Mouse (Mus musculus) testis, postnatal 14 days (tissue): ENCODE data around the gene Apoh.
A peak's percentile ranks its signal among the peaks of the same experiment; 100 is the strongest.

Experiments
- DNase-seq: peaks from one replicate; pipeline ENCODE4 v3.0.0; 2021; ENCODE audit warnings: low spot score

Gene Apoh

DNA sequence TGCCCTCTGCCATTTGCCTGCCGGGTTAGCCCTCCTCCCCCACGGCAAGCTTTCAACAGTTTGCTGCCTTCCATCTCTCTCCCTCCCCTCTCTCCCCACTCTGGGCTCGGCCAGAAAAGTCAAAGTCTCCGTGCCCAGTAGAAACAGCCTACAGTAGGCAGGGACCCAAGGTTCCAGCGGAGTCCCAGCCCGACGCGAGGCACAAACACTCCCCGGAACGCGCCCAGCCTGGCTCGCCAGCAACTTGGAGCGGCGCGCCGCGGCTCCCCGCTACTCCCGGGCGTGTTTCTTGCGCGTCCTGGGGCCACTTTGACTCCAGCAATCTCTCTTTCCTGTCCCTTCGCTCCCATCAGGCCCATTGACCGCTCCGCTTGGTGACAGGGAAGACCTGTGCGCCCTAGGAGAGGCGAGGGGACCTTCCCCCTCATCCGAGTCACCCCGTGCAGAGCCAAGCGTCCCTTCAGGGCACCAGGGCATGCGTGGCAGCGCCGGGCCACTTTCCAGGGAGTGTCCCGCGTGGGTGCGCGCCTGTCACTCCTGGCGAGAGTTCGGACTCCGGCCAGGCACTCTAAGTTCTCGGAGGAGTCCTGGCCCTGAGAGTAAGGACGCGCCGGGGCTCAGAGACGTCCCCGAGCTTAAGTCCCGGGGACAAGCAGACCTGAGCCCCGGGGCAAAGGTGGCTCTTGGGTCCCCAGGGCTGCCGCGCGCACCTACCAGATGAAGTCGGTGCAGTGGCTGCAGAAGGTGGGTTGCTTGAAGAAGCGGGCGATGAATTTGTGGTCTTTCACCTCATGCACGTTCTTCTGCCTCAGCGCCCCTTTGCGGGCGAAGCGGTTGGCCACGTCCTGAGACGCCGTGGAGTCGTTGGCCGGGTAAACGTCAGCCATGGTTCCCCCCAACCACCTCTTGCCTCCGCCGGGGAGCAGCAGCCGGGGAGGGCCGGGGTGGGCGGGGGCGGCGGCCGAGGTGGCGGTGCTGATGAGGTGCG lies at the start of gene Apoh:
Gene Apoh, plus strand, starts transcription at position 574 of the 988 bp plus-strand sequence.
- peak; percentile 20 for DNase-seq

DNA sequence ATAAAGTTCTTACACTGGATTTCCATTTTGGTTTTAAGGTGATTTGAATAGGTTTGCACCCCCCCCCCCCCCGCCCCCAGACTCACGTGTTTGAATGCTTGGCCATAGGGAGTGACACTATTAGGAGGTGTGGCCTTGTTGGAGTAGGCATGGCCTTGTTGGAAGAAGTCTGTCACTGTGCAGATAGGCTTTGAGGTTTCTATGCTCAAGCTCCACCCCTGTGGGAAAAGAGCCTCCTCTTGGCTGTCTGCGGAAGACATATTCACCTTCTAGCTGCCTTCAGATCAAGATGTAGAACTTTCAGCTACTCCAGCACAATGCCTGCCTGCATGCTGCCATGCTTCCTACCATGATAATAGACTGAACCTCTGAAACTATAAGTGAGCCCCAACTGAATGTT lies 49.3 kb upstream of the Apoh start:
- no peak for DNase-seq

DNA sequence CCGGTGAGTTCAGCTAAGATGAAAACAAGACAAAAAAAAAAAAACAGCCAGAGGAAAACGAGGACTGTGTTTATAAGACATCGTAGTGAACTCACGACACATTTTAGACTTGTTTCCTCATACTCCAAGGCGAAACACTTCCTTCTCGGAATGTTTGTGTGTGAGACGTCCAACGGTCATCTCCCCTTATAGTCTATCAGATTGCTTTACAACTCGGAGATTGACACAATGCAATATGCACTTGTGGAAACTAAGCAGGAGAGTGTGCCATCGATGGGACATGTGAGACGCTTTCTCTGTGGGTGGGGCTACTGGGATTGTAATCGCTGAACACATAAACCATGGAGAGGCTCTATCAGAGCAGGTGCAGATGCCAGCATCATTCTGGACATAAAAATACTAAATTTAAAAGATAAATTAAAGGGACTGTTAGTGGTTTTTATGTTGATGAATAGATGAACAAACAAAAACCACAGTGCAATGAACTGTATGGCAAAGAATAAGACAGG lies 48.8 kb upstream of the Apoh start:
- no peak for DNase-seq

DNA sequence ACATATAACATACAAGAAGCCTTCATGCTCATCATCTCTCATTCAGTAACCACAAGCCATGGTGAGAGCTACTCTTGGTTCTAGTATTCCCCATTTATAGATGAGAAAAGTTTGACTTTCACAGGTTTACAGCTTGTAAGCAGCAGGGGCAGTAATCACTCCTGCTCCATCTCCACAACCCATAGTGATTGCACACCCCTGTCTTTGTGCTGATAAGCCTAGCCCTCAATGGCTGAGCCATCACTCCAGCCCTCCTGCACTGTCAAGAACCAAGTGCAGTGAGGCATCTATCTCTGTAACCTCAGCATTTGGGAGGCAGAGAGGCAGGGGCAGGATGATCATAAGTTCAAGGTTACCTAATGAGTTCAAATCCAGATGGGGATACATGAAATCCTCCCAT lies 47.8 kb upstream of the Apoh start:
- DNase-seq = no peak

DNA sequence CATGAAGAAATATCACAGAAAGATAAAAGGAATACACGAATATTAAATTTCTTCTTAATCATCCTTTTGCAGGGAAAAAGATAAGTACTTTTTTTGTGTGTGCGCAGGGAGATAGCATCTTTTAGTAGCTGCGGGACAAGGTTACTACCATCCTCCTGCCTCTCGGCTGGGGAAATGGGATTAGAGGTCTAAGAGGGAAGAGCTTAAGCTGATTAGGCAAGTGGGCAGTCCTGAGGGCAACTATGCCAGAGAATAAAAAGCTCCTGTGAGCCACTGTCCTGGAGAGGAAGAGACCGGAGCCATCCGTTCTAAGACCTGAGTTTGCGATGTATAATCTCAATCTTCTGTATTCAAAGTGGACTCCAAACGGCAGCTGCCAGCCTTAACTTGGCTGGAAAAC lies 45.2 kb upstream of the Apoh start:
- no peak for DNase-seq

DNA sequence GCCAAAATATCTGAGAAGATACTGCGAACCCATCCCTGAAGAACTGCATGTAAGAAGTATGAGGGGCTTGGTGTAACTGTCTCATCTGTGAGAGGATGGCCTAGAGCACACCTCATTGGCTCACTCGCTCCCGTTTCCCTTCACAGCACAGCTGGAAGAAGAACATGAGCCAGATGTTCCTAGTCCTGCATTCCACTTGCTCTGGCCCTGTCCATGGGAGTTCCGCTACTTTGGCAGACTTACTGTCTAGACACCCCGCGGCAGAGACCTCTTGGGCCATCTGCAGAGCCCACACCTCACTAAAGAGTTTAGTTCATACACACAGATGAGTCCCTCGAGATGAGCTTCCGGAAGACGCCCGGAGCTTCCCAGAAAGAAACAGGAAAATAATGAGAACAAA lies 43.2 kb upstream of the Apoh start:
- peak; percentile 22 for DNase-seq

DNA sequence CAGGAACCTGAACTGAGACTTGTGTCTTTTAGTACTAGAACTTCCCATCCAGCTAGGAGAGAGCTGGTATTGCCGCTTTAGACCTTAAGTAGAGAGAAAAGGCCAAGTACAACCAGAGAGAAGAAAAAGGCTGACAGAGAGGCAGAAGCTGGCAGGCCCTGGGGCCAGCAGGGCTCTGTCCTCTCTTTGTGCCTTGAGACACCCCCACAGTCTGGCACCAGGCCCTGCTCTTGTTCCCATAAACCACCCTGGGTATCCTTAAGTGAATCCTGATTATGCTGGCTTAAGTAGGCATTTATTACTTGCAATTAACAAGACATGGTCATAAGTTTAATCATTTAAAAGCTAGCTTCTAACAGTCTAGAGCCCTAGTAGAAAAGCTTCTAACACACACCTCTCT lies 42.7 kb upstream of the Apoh start:
- no peak for DNase-seq

DNA sequence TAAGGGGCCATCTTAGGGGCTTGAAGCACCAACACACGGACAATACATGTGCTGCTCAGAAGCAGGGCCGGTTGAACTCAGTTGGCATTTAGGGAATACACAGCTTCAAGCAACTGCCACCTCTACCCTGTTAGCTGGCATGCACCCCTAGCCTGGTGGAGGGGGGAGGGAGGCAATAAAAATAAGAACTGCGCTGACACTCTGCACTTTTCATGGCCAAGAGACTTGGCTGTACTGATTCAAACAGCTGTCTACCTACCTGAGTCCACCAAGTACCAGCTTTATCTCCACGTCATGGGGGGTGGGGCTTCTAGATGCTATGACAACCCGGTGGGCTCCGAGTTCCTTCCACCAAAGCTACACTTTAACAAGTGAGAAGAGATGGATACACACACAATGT lies 42.1 kb upstream of the Apoh start:
- DNase-seq = peak; percentile 14

DNA sequence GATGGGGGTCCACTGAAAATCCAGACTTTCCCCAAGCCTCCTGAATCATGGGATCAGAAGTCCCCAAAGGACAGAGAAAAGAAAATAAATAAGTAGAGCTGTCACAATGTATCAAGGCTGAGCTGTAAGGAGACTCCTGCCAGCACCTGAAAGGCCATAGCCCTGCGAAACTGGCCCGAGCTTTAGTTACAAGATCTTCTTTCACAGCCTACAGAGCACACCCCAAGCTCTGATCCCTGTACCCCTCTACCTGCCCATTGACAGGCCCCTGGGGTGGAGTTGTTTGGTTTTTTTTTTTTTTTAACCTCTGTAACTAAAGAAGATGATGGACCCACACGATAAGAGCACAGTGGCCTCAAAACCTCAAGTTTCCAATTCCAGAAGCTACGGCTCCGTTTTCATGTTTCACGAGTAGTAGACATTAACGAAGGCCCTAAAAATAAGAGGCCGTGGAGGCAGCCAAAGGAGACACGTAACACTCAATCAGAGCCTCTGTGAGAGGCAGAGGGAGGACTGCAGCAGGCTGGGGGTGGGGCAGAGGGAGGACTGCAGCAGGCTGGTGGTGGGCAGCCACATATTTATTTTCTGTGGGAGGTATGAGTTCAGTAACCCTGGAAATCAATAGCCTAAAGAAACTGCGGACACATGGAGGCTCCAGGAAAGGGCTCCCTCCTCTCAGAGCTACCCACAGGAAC lies 41.2 kb upstream of the Apoh start:
- DNase-seq = no peak

DNA sequence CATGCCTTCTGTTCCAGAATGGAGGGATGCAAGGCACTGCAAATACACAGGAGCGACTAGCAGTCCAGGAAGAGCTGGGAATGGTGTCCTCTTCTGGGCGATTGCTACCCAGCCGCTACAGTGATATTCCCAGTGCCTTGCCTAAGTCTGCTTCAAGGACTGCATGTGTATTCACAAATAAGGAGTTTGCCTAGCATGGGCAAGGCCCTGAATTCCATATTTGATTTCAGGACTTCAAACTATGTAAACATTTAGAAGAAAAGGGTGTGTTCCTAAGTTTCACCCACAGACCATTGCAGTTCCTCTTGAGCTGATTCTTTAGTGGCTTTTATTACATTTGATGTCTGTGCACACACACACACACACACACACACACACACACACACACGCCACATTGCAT lies 39.4 kb upstream of the Apoh start:
- no peak for DNase-seq

DNA sequence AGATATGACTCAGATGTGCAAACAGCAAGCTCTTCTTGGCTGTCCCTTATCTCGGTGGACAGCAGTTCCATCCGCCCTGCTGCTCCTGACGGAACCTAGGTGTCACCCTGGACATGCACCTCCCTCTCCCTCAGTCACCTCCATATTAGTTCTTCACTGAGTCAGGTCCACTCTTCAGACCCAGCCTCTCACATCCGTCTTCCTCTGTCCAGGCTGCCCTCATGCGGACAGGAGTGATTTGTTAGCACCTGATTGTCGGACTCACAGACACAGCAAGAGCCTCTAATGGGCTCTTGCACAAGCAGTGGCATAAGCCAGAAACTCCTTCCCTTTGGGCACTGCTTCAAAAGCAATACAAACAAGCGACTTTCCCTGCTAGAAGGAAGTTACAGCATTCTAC lies 35.9 kb upstream of the Apoh start:
- no peak for DNase-seq

DNA sequence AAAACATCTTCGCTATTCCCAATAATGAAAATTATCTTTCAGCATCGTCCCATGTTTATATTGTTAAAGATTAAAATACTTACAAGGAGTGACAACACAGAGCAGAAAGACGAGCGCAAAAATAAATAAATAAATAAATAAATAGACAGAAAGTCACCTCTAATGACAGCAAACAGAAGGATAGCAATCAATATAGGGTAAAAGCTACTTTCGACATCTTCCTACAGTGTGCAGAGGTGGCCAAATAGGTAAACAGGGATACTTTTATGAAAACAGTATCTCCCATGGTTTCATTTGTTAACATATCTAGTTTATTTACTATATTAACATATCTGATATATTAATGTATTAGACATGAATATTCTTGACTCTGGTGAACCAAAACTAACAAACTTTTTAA lies 34.9 kb upstream of the Apoh start:
- no peak for DNase-seq

DNA sequence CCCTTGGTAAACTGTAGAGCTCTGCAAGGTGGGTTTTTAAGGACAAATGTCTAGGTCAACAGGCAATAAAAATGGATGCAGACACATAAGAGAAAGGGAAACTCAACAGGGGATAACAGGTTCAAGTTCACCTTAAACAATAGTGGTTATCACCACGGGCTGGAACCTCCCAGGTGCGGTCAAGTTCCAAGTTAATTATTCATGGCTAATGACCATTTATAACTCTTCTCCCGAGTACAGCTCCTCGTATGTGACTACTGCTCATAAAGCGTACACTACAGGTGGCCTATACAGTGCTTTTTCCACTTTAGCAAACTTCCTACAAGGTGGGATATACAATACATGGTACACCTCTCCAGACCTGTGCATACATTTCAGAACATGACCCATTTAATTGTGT lies 33.4 kb upstream of the Apoh start:
- DNase-seq = no peak

DNA sequence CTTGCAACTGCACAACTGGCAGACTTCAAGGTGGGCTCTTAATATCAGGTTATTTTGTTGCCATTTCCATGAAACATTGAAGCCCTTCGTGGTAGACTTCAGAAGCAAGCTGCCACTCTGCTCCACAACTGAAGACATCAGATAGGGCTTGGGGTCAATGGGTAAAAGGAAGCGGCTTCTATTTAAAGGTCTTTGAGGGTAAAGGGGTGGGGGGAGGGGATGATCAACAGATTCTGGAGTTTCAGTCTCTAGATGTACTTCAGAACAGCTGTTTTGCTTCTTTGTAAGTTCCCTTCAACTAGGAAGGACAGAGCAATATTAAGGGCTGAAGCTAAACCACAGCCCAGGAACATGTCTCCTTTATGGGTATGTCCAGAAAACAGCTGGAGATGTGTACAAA lies 31.2 kb upstream of the Apoh start:
- DNase-seq = no peak

DNA sequence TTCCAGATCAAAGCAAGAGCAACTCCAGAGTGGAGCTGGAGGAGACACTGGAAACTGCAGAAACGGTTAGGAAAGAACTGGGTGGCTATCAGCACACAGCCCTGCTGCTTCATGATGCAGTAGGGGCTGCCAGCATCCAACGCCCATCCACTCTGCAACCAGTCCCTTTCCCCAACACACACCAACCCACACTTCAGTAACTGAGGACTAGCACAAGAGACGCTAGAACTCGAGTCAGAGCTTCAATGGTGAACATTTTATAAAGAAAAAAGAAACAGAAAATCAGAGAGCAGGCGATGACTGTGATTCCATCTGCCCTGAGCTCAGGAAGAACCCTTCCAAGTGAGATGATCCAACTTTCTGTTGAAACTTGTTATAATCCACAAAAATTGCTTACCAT lies 30.6 kb upstream of the Apoh start:
- DNase-seq = no peak

DNA sequence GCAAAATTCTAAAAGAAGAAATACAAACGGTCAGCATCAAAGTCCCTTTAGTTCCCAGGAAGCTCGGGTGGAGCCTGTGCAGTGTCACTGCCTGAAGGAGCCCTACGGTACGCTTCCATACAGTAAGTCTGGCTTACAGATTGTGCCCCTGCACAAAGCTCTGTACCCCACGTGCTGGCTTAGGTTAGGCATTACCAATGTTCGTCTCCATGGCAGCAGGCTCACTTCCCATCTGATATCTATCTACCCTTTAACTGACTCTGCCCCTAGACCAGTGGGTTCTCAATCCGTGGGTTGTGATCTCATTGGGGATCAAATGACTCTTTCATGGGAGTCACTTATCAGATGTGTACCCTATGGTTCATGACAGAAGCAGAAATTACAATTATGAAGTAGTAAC lies 27.4 kb upstream of the Apoh start:
- DNase-seq = no peak

DNA sequence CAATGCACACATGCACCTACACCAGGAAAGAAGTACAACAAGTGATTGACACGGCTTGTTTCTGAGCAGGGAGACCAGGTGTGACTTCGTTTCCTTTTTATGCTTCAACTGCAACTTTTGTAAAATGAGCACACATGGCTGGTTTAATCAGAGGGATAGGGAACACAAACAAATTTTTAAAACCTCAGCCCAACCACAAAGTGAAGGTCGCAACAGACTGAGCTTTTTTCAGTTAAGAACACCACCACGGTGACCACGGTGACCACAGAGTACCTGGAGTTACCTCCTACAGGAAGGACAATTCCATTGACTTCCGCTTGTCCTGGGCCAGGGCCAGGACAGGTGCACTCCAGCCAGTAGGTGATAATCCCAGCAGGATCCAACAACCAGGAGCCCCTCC lies 25.3 kb upstream of the Apoh start:
- no peak for DNase-seq

DNA sequence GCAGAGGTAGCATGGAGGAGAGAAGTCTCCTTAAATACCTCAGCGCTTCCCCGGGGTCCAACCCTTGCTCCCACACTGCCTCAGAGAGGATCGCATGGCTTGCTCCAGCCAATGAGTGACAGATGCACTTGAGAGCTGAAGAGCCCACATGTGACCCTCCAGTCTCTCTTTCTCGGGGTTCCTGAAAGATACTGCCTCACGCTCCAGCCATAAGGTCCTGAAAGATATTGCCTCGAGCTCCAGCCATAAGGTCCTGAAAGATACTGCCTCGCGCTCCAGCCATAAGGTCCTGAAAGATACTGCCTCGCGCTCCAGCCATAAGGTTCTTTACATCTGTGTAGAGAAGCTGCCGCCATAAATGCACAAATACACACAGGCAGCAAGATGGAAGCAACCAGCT lies 24.0 kb upstream of the Apoh start:
- DNase-seq = no peak

DNA sequence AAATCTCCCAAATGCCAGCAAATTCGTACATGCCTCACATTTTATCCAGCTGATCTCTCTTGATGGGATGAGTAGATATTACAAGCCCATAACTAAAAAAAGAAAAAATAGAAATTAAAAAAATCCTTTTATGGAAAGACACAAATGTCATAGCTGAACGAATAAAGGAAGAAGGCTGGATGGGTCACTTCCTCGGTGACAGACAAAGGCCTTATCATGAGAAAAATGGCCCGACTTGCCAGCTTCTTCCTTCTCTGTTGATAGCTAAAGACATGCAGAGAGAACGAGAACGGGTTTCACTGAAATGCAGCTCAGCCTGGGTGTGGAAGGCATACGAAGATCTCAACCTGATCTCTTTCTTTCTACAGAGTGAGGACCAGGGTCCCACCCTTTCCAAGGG lies 22.6 kb upstream of the Apoh start:
- no peak for DNase-seq

DNA sequence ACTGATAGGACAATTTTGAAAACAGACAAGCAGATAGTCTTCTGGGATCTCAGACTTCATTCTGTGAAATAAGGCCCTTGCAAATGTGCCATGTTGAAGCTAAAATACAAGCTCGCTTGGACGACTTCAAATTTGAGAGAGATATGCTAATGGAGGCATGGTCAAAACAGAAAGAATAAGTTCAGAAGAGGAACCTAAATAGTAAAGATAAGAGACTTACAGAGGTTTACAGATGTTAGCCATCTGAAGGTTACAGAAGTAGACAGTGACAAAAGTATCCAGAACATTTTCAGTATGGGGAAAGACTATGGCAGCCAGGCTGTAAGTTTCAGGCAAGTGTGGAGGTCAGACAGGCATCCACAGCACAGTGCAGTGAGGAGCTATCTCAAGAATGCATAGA lies 21.0 kb upstream of the Apoh start:
- no peak for DNase-seq

DNA sequence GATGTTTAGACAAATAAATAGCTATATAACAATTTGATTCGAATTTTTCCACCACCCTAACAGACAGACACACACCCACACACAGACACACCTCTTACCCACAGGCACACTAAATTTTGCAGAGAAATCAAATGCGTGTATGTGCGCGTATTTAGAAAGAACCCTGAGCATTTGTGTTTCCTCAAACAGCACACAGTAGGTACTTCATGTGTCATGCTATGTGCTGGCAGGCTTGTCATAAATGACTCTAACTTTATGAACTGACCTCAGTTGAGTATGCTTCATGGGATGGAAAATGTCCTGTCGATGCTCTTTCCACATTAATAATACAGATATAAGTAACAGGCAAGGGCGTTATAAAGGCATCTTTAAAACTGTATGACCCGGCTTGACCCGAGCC lies 17.2 kb upstream of the Apoh start:
- DNase-seq = no peak

DNA sequence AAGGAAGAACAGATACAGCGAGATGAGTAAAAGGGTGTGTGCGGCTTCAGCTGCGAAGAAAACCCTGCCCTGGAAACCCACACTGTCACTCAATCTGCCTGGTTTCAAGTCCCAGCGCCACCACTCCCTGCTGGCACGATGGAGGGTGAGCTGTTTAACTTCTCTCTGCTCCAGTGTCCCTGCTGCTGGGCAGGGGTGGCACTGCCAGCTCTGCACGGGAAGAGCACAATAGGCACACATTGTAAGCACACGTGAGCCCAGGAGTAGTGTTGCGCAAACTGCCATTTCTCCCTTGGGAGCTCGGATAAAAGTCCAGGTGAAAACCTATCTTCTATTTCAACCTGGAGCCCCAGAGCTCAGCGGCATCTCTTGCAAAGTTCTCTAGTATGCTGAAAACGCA lies 12.3 kb upstream of the Apoh start:
- DNase-seq = no peak

DNA sequence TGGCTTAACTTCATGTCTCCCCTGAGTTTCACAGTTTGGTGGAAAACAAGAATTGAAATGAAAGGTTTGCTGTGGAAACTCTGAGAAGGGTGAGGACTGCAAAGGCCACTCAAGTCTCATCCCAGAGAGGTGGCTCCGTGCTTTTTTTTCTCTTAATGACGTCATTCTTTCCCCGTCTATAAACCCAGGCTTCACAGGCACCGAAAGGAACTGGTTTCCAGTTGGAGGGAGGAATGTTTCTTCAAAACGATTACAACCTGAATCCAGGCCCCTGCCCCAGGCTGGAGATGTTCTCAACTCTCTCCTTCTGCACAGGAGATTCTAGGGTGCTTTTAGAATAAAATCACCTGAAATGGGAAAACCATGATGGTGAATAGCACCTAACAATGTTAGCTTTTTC lies 10.1 kb upstream of the Apoh start:
- DNase-seq = no peak
